Mouse (Mus musculus) spleen, postnatal 10 days (tissue): ENCODE results near the gene Stum.
"Not testable (repeated sequence)": the region's sequence is repeated elsewhere in the genome, so short reads cannot be mapped to it uniquely, and the experiment has no call there.

Experiments
- DNase-seq, 2 experiments: peaks; one replicate each; pipeline ENCODE4 v3.0.0; 2021 to 2022; ENCODE audit warnings: low spot score in 2 of 2

Gene Stum

DNA sequence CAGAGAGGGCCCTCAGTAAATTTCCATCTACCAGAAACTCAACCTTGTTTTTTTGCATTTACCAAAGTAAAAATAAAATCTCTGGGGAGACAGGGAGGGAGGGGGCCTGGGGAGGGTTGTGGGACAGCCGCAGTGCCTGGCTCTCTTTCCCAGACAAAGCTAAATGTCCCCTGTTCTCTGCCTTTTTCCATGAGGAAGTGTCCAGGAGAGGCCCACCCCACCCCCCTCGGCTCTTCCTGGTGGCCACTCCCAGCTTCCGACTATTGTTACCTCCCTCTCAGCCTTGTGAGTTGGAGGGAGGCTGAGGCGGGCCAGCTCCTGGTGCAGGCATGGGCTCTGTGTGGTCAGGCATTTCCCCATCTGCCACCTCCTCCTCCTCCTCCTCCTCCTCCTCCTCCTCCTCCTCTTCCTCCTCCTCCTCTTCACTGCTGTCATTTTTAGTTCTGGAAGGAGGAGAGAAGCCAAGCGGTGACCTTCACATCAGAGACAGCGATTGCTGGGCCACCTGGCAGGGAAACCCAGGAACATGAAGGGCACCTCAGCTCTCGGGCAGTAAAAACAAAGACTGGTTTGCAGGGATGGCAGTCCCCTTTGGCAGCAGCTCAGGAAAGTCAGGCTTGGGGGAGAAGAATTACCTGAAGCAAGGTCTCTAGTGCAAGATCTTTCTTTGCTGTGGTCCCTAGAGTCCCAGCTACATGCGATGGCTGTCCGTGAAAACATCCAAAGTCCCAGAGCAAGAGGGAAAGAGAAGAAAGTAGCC lies 77.5 kb downstream of the Stum start:
- DNase-seq = no peak

- no peak for DNase-seq
These were observed 78.6 kb downstream of the Stum start for GRCm38 (mm10) chr1:180404706-180405105.

DNA sequence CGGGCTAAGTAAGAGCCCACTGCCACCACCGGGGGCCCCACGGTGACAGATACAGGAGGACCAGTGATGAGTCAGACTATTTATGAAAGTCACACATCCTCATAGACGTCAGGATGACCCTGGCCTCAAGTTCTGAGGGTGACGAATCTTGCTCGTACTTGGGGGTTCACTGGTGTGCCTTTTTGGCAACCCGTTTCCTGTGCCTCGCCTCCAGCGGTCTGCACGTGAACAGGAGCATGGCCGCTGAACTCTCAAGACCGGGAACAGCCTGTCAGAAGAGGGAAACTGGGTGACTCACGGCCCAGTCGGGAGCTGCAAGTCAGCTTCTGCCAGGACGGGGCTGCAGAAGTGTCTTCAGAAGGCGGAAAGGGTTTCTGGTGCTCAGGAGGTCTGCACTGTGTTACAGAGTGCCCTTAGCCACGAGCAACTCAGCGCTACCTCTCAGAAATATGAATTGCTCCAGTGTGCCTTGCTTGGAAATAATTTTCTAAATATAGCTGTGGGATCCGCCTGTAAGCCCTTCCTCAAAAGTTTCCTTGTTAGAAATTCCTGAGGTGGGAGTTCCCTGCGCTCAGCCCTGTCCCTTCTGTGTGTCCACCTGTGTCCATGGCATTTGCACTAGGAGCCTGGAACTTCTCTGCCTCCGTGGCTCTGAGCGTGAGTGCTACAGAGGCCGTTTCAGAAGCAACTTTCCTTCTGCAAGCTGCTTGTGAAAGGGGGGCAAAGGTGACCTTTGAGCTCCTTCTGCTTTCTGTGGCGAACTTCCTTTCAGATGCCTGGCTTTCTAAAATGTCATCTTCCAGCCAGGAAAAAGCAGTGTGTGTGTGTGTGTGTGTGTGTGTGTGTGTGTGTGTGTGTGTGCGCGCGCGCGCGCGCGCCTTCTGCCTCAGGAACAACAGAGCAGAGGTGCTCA lies 79.4 kb downstream of the Stum start:
- DNase-seq = peak in 1 of 2 experiments; percentile 38

GRCm38 (mm10) chr1:180403357-180403693 lies 80.0 kb downstream of the Stum start:
- peak in 1 of 2 experiments; percentile 47 for DNase-seq

DNA sequence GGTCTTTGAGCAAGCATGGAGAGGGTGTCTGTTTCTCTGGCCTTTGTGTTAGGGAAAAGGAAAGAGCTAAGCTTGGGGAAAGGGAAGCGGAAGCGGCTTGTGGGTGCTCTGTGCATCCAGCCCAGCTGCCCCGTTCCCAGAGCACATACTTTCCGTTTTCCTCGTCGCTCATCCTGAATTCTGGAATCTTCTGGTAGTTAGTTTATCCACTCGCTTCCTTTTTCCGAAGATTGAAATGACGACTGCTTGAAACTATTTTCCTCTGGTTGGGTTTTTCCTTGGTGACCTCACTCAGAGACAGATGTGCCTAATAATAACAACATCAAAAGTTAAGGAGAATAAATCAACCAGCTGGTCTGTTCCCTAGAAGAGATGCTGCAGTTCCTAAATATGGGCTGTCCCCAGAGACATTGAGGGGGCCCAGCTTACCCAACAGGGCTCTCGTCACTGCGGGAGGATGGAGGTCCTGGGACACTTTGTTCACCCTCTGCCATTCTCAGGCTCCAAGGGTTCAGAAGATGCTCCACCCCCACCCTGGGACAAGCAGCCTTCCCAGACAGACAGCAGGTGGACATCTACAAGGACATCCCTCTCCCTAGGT lies 80.7 kb downstream of the Stum start:
- no peak for DNase-seq

DNA sequence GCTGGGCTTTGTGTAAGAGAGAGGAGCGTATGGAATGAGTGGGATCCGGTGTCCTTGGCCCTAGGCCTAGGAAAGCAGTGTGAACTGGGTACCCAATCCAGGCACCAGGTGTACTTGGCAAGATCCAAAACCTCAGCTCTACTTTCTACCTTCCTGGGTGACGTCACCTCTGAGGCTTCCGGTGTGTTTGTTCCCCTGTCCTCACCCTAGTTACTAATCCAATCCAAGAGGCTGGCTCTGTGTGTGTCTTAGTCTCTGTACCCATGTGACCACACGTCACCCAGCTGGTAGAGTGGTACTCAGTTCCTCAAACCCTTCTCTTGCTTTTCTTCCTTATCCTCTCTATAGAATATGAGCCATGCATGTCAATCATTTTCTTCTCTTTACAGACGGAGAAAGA lies 81.6 kb downstream of the Stum start:
- DNase-seq = peak in 1 of 2 experiments; percentile 64

- no peak for DNase-seq
These were observed 82.4 kb downstream of the Stum start for GRCm38 (mm10) chr1:180400691-180401455.

DNA sequence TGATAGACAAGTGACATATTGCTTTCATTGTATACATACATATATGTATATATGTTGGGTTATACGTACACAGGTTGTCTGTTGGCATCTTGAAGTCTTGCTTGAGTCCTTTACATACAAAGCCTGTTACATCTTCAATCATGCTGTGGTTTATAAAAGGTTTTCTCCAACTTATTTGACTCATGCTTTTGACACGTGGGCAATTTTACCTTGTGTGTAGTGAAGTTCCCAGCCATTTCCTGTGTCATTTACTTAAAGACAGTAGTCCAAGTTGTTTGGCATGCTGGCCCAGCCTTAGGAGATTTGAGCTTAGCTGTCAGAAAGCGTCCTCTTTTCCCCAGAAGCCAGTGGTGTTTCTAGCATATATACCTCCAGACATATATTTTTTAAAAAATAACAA lies 84.9 kb downstream of the Stum start:
- DNase-seq = no peak

DNA sequence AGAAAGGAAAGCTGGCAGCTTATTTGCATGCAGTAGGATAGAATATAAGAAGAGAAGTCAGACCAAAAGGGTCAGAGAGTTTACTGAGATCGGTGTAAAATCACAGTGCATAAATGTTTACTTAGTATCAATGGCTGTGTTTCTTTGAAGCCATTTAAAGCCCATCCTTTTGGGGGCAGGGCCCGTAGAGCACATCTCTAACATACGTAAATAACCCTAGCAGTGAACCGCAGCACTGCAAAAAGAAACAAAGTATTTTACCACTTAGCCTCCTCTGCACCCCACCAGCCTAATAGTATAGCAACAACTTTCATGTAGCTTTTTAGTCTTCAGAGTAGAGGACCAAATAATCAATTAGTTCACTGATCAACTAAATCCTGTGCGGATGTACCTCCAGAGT lies 85.6 kb downstream of the Stum start:
- no peak for DNase-seq

DNA sequence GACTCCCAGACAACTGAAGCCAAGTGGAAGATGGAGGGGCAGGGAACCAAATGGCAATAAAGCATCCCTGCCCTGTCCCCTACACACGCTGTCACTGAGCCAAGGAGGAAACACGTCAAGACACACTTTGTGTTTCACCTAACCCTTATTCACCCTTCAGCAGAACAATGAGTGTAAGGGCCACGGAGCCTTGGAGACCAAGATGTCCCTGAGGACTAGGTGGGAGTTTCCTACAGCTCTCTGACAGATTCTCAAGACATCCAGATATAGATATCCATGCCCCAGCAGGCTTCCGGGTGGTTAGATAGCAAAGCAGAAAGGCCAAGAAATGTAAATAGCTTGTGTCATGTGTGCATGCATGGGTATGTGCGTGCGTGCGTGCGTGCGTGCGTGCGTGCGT lies 89.4 kb downstream of the Stum start:
- no peak for DNase-seq

- DNase-seq = peak in 1 of 2 experiments; percentile 56
These were observed 90.1 kb downstream of the Stum start for GRCm38 (mm10) chr1:180393017-180393797.

DNA sequence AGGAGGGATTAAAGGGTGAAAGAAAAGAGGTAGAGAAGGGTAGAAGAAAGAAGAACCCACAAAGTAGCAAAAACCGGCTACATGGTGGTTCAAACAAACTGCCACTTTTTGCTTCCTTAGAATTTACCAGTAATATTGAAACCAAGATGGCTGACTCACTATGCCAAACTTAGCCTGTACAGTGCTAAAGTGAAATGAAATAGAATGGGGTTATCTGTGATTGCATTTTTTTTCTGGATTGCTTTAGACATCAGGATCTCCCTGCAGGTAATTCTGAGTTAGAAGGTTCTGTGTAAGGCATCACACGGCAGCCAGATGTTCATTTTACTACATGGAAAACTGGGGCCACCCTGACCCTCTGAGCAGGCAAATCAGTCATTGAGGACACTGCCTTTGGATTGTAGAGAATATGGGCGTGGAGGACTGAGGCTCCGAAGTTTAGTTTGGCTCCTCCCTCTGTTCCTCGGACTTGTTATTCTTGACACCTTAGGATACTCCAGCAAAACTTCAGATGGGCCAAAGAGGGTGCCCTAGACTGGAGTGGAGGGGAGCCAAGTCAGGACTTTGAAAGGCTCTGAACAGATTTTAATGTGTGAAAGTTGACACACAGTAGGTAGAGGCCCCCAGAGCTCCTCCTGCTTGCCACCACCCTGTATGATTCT lies 91.0 kb downstream of the Stum start:
- DNase-seq = no peak

- no peak for DNase-seq
These were observed 91.7 kb downstream of the Stum start for GRCm38 (mm10) chr1:180391575-180391945.

- no peak for DNase-seq
These were observed 92.3 kb downstream of the Stum start for GRCm38 (mm10) chr1:180390746-180391574.

GRCm38 (mm10) chr1:180390321-180390731 lies 93.0 kb downstream of the Stum start:
- DNase-seq = peak in 1 of 2 experiments; percentile 46

DNA sequence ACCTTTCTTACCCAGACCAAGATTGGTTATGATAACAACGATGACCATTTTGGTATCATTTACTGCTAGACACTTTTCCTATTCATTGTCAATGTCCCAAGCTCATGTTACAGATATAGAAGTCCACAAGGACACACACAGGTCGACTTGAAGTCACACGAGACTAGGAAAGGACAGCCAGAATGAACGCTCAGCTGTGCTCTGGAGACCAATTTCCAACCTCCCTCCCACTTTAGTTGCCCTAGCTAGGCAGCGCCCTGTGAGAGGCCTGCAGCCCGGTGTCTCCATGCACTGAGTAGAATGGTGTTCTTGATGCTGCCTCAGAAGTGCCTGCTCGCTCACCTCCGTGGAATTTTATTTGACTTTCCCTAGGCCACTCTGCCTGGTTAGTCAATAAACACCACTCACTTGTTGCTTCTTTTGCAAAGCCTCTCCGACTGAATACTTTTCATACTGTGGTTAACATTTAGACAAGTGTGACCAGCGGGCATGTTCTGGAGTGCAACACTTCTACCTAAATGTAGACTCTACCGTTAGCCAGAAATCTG lies 94.0 kb downstream of the Stum start:
- DNase-seq = not testable (repeated sequence)

GRCm38 (mm10) chr1:180388481-180388880 lies 94.8 kb downstream of the Stum start:
- no peak for DNase-seq

GRCm38 (mm10) chr1:180387750-180388480 lies 95.4 kb downstream of the Stum start:
- no peak for DNase-seq
